Comparison of ENCODE assay signal across 26 mouse cellular contexts in the genomic region with DNA sequence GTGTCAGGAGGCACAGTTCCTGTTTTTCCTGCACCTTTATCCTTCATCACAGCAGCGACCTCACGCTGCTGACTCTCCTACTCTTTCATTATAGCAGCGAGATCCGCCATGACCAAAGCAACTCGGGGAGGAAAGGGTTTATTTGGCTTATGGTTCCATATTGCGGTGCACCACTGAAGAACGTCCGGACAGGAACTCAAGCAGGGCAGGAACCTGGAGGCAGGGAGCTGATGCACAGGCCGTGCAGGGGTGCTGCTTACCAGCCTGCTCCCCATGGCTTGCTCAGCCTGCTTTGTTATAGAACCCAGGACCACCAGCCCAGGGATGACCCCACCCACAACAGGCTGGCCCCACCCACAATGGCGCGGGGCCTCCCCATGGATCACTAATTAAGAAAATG.
DNase-seq lines count a peak whose midpoint lies in the region; ATAC-seq and TF ChIP-seq lines count a peak whose summit lies in the region.
"Had no signal": no experiment of that assay in that cellular context is flagged by ENCODE, and none has a peak within 500 bp of the region (broad histone marks: within the 10 kb centered on the region; RNA-seq: fewer than 3 reads in every experiment).

No protein-coding gene starts in this region.

- 0 out of 2 replicates have a peak, but pooled peaks have one; percentile 26 for ATAC-seq in kidney, postnatal 0 days (replicated peaks; ENCODE audit: low FRiP score, low read depth)
- ATAC-seq in Patski: peak; percentile 4
- ATAC-seq: forebrain, embryonic 14.5 days; forebrain, postnatal 0 days had no signal

- in situ Hi-C loops in Patski (cut with MboI; ENCODE audit: low pct_unique_long_range_greater_than_20kb): no loop called here

- no peak for DNase-seq in kidney, postnatal 0 days (ENCODE audit: low spot score)
- no peak for DNase-seq in kidney, postnatal 10 days
- no peak for DNase-seq in Patski (ENCODE audit: low read depth, low spot score)
- DNase-seq in testis, postnatal 14 days (ENCODE audit: low spot score): peak; percentile 72
- DNase-seq in adrenal gland, adult (ENCODE audit: inconsistent age in 2 of 2, low spot score in 1 of 2): no peak
- no peak for DNase-seq in embryonic facial prominence, embryonic 10.5 days (ENCODE audit: low spot score)
- DNase-seq: adrenal gland, adult 8-10 months; adrenal gland, postnatal 25 days; B cell, adult 2 months; cerebellum, adult 18-20 months; cerebellum, adult 9-10 months; cerebellum, postnatal 14 days; forebrain, postnatal 0 days; gastrocnemius, postnatal 25 days; heart, adult 18-20 months; heart, postnatal 10 days; heart, postnatal 36 days had no signal

- 87% methylated on average over 11 of the region's 11 CpGs for WGBS in kidney, postnatal 0 days
- WGBS in embryonic facial prominence, embryonic 10.5 days: 89% methylated on average over 11 of the region's 11 CpGs

- no peak overlapping the region for H3K9ac ChIP-seq in kidney, postnatal 0 days (ENCODE audit: low read depth, low read length)
- no peak overlapping the region for H3K9ac ChIP-seq in ES-Bruce4 (ENCODE audit: low read depth, poor library complexity, severe bottlenecking)
- H3K9ac ChIP-seq: embryonic facial prominence, embryonic 12.5 days; embryonic facial prominence, embryonic 15.5 days; forebrain, postnatal 0 days; heart, embryonic 12.5 days; heart, embryonic 15.5 days; hindbrain, embryonic 14.5 days had no signal

- H3K36me3 ChIP-seq in kidney, postnatal 0 days (ENCODE audit: insufficient read depth, low read length): no peaks in the 10 kb centered on the region
- H3K36me3 ChIP-seq in ES-Bruce4 (ENCODE audit: control insufficient read depth, insufficient read depth, low read length, poor library complexity, severe bottlenecking): no peaks in the 10 kb centered on the region
- H3K36me3 ChIP-seq in embryonic facial prominence, embryonic 10.5 days (replicated peaks): no peaks in the 10 kb centered on the region
- H3K36me3 ChIP-seq: embryonic facial prominence, embryonic 12.5 days; embryonic facial prominence, embryonic 15.5 days; G1E; heart, embryonic 12.5 days; heart, embryonic 15.5 days had no signal

- CTCF ChIA-PET in Patski (lab: Charles Lee): no interaction called here

- no peaks in the 10 kb centered on the region for H3K27me3 ChIP-seq in kidney, postnatal 0 days (ENCODE audit: insufficient read depth, low read length)
- no peaks in the 10 kb centered on the region for H3K27me3 ChIP-seq in ES-Bruce4 (ENCODE audit: control insufficient read depth, insufficient read depth, low read length, poor library complexity, severe bottlenecking)
- H3K27me3 ChIP-seq in Patski: no peaks in the 10 kb centered on the region
- no peaks in the 10 kb centered on the region for H3K27me3 ChIP-seq in embryonic facial prominence, embryonic 10.5 days (replicated peaks; ENCODE audit: low read depth, poor library complexity, severe bottlenecking)
- H3K27me3 ChIP-seq: embryonic facial prominence, embryonic 12.5 days; embryonic facial prominence, embryonic 15.5 days; heart, embryonic 12.5 days; heart, embryonic 15.5 days had no signal

- POLR2A ChIA-PET in Patski (lab: Charles Lee): no interaction called here

- H3K4me1 ChIP-seq in kidney, postnatal 0 days (replicated peaks; ENCODE audit: insufficient read depth, low read length): 0 out of 2 replicates have a peak, but pooled peaks cover 3% of the 10 kb centered on the region
- H3K4me1 ChIP-seq in ES-Bruce4 (ENCODE audit: control insufficient read depth, insufficient read depth, low read length): no peaks in the 10 kb centered on the region
- H3K4me1 ChIP-seq in embryonic facial prominence, embryonic 10.5 days: peaks cover 12% of the 10 kb centered on the region

- no peak for TF ChIP-seq EP300 in ES-Bruce4 (IDR thresholded peaks at IDR 0.05; ENCODE audit: insufficient read depth, low read depth, low read length)

- H3K4me3 ChIP-seq in kidney, postnatal 0 days (replicated peaks; ENCODE audit: low read depth, low read length): no peak overlapping the region
- H3K4me3 ChIP-seq in ES-Bruce4 (ENCODE audit: low read depth, low read length): peak overlapping the region; percentile 31
- no peak overlapping the region for H3K4me3 ChIP-seq in embryonic facial prominence, embryonic 10.5 days
- H3K4me3 ChIP-seq: embryonic facial prominence, embryonic 12.5 days; embryonic facial prominence, embryonic 15.5 days; heart, embryonic 12.5 days; heart, embryonic 15.5 days; hindbrain, embryonic 10.5 days had no signal

- no peak for TF ChIP-seq CTCF in kidney, postnatal 0 days (IDR thresholded peaks at IDR 0.05; ENCODE audit: low read depth)
- no peak for TF ChIP-seq CTCF in ES-Bruce4 (IDR thresholded peaks at IDR 0.05; ENCODE audit: low read depth, low read length)
- no peak for TF ChIP-seq CTCF in Patski (IDR thresholded peaks at IDR 0.05)

- no peak overlapping the region for H3K27ac ChIP-seq in kidney, postnatal 0 days
- no peak overlapping the region for H3K27ac ChIP-seq in ES-Bruce4 (ENCODE audit: insufficient read depth, low read length)
- H3K27ac ChIP-seq in embryonic facial prominence, embryonic 10.5 days (replicated peaks): no peak overlapping the region
- H3K27ac ChIP-seq: embryonic facial prominence, embryonic 12.5 days; embryonic facial prominence, embryonic 15.5 days; heart, embryonic 15.5 days; hindbrain, embryonic 10.5 days; hindbrain, embryonic 14.5 days had no signal

- H3K9me3 ChIP-seq in kidney, postnatal 0 days (replicated peaks; ENCODE audit: low read length): no peaks in the 10 kb centered on the region
- H3K9me3 ChIP-seq in ES-Bruce4 (replicated peaks; ENCODE audit: control insufficient read depth, insufficient read depth, low read length, poor library complexity, severe bottlenecking): no peaks in the 10 kb centered on the region
- no peaks in the 10 kb centered on the region for H3K9me3 ChIP-seq in embryonic facial prominence, embryonic 10.5 days
- H3K9me3 ChIP-seq: embryonic facial prominence, embryonic 12.5 days; embryonic facial prominence, embryonic 15.5 days; G1E; heart, embryonic 12.5 days; heart, embryonic 15.5 days; hindbrain, embryonic 10.5 days had no signal

- no peak overlapping the region for H3K4me2 ChIP-seq in kidney, postnatal 0 days (ENCODE audit: low read length)
- H3K4me2 ChIP-seq: embryonic facial prominence, embryonic 12.5 days; embryonic facial prominence, embryonic 15.5 days; heart, embryonic 12.5 days; heart, embryonic 15.5 days; hindbrain, embryonic 14.5 days had no signal

- TF ChIP-seq POLR2A in ES-Bruce4 (IDR thresholded peaks at IDR 0.05; ENCODE audit: insufficient read depth, low read length): no peak
